Mouse (Mus musculus): Measurements from ENCODE around the gene Gtf2h5.

GRCm38 (mm10) chr17:6103566-6103965, 24.0 kb downstream of the Gtf2h5 start:
- TF ChIP-seq POLR2A (IDR thresholded peaks at IDR 0.05; ENCODE audit: extremely low read depth, insufficient read depth, low read length) (no peak), CTCF (IDR thresholded peaks at IDR 0.05; ENCODE audit: extremely low read depth, insufficient read depth, low read length) (no peak)

All from cortical plate, adult 2 months (tissue).